Mouse (Mus musculus) heart, postnatal 0 days (tissue): ENCODE measurements around the gene Atp6v1g3. TPM values are rescaled to one million over a fixed set of nuclear protein-coding genes. Genes with fewer than 3 reads are reported as not detected.

Experiments used
- ATAC-seq: fragments of 200-750 bp; cut with Nextera tagmentation; 2 replicates; pipeline ENCODE4 v1.8.0; 2017; ENCODE audit warnings: low read depth, moderate number of reproducible peaks, moderate library complexity; ENCODE audit not compliant: insufficient read depth
- DNase-seq: peaks from one replicate; pipeline ENCODE4 v3.0.0-alpha.2; 2016; ENCODE audit warnings: low spot score
- H3K27ac ChIP-seq: fragments of 300-500 bp; sonication (generic); 2 replicates; pipeline ENCODE4 v1.5.1; 2014; ENCODE audit warnings: low read depth, mild to moderate bottlenecking
- H3K27me3 ChIP-seq: fragments of 300-500 bp; sonication (generic); 2 replicates; pipeline ENCODE4 v1.6.1; 2014; ENCODE audit warnings: low read length, mixed read lengths; ENCODE audit not compliant: control insufficient read depth, insufficient read depth
- H3K36me3 ChIP-seq: fragments of 300-500 bp; sonication (generic); replicated peaks from 2 replicates; pipeline ENCODE4 v1.6.1; 2014; ENCODE audit warnings: low read length, mixed read lengths; ENCODE audit not compliant: control insufficient read depth, insufficient read depth
- H3K4me1 ChIP-seq: fragments of 300-500 bp; sonication (generic); 2 replicates; pipeline ENCODE4 v1.6.1; 2014; ENCODE audit warnings: antibody characterized with exemption; ENCODE audit not compliant: control insufficient read depth, insufficient read depth
- H3K4me2 ChIP-seq: fragments of 300-500 bp; sonication (generic); 2 replicates; pipeline ENCODE4 v1.6.1; 2014; ENCODE audit warnings: low read depth, mild to moderate bottlenecking, low read length, moderate library complexity
- H3K4me3 ChIP-seq: fragments of 300-500 bp; sonication (generic); 2 replicates; pipeline ENCODE4 v1.5.1; 2014; ENCODE audit warnings: low read depth, low read length
- H3K9ac ChIP-seq: fragments of 300-500 bp; sonication (generic); replicated peaks from 2 replicates; pipeline ENCODE4 v1.6.1; 2014; ENCODE audit warnings: low read depth, low read length, mixed read lengths
- H3K9me3 ChIP-seq: fragments of 300-500 bp; sonication (generic); replicated peaks from 2 replicates; pipeline ENCODE4 v1.6.1; 2016; ENCODE audit warnings: low read length; ENCODE audit not compliant: control insufficient read depth
- CTCF ChIP-seq: IDR thresholded peaks from 2 replicates; pipeline ENCODE4 v1.5.1; 2016; ENCODE audit warnings: antibody characterized with exemption, control low read depth, low read depth
- EP300 ChIP-seq: IDR thresholded peaks from 2 replicates; pipeline ENCODE4 v1.6.1; 2016; ENCODE audit warnings: antibody characterized with exemption, low read depth
- WGBS: fragments of 180-500 bp; shearing (Covaris S2); extraction: QIAGEN DNeasy Blood & Tissue Kit; methylation state at CpG from one replicate; pipeline ENCODE4 v1.1.7; 2014; 5-methylcytosine and 5-hydroxymethylcytosine counted together
- polyA plus RNA-seq: library from polyadenylated mRNA; unstranded; fragments of >200 nt; fragmentation: Nextera tagmentation; extraction: Ambion mirVana; gene quantifications from 2 replicates; pipeline ENCODE4 v1.2.1, GENCODE M21; 2015
- total RNA-seq: library from RNA; depleted of rRNA; stranded (reverse); fragments of >200 nt; gene quantifications from 2 replicates; pipeline ENCODE4 v1.2.3, GENCODE M21; 2014; ENCODE audit warnings: low replicate concordance

Gene Atp6v1g3
- total and polyA plus RNA-seq, 2 experiments from 2014 or later, result not detected

DNA sequence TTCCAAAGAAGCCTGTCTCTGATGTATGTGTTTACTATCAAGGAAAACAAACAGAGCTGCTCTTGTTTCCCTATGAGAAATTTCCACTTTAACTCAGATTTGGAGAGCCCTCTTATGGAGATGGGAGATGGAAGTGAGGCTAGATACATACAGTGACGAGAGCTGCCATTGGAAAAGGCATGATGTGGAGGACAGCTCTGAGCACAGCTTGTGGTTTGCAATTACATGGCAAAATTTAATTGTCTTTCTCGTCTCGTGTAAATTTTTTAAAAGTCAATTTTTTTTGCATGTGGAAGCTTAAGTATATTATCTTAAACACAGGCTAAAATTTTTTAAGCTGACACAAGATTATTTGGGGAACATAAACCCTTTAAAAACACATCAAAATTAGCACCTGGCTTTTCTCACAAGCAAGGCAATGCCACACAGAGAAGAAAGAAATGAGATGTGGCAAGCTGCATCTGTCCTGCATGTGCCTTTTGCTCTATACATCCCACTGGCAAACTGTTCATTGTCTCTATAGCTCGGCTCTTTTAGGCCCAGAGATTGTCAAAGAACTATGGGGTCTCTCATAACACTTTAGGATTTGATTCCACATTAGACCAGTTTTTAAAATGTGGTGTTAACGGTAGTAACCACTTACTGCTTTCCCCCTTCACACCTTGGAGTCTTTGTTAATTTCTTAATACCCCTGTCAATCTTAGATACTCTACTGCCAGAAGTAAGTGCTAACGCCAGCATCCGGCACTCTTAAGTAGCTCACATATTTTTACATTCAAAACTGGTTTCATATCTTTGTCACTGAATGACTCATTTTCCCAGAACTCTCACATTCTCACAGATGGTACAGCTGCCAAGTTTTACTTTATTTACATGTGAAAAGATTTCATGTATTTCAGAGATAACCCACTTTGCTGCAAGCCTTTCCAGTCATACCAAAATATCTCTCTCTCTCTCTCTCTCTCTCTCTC lies 16.2 kb downstream of the Atp6v1g3 start:
- Histone ChIP-seq H3K27me3 (no peaks in the 10 kb centered on the region), H3K36me3 (no peaks in the 10 kb centered on the region), H3K4me1 (no peaks in the 10 kb centered on the region), H3K9ac (no peak overlapping the region), H3K27ac (no peak overlapping the region), H3K4me3 (no peak overlapping the region), H3K4me2 (no peak overlapping the region), H3K9me3 (no peaks in the 10 kb centered on the region)
- DNase-seq (peak; percentile 11), ATAC-seq (no peak)
- no peak for TF ChIP-seq CTCF
- no peak for TF ChIP-seq EP300
- 48% methylated on average over 7 of the region's 7 CpGs for WGBS

DNA sequence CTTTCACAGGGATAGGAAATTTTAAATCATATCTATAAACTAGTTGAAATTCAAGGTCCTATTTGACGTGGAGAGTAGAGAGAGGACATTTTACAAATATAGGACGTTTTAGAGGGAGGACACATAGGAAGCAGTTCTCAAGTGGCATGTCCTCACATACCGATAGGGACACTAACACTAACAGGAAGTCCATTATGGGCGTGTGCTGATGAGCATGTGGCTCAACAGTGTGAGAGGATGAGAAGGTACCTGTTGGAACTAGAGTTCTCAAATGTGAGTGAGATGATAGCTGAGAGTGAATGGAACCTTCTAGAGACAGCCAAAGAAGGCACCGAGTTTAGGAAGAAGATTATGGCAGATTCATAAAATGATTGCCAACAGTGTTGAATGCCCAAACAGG lies 17.9 kb downstream of the Atp6v1g3 start:
- Histone ChIP-seq H3K27ac (no peak overlapping the region), H3K9ac (no peak overlapping the region), H3K4me1 (no peaks in the 10 kb centered on the region), H3K27me3 (no peaks in the 10 kb centered on the region), H3K9me3 (no peaks in the 10 kb centered on the region), H3K4me2 (no peak overlapping the region), H3K4me3 (no peak overlapping the region), H3K36me3 (no peaks in the 10 kb centered on the region)
- no peak for TF ChIP-seq EP300
- TF ChIP-seq CTCF, result no peak
- 59% methylated on average over 5 of the region's 5 CpGs for WGBS
- ATAC-seq (no peak), DNase-seq (no peak)

DNA sequence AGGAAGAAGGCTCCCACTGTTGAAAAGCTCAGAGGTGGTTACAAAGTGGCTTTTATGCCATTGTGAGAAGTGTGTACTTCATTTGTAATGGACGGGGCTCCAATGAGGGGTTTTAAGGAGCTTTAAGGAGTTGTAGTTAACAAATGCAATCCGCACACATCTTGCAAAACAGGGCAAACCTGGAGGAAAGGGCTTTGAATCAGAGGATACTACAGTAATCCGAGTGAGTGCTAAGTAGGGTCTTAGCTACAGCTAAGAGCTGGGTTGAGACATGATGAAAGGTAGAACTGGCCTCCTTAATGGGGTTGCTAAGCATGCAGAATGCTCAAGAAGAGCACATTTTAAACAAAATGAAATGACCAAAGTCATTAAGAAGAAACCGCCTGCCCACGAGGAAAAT lies 20.9 kb downstream of the Atp6v1g3 start:
- no peak overlapping the region for H3K4me2 ChIP-seq
- WGBS, result 77% methylated on average over 5 of the region's 5 CpGs
- H3K9ac ChIP-seq, result no peak overlapping the region
- ATAC-seq (no peak), DNase-seq (no peak)
- TF ChIP-seq EP300, result no peak
- TF ChIP-seq CTCF, result no peak
- H3K4me1 ChIP-seq, result no peaks in the 10 kb centered on the region
- no peak overlapping the region for H3K27ac ChIP-seq
- H3K27me3 ChIP-seq, result no peaks in the 10 kb centered on the region
- H3K36me3 ChIP-seq, result no peaks in the 10 kb centered on the region
- no peaks in the 10 kb centered on the region for H3K9me3 ChIP-seq
- H3K4me3 ChIP-seq, result no peak overlapping the region

DNA sequence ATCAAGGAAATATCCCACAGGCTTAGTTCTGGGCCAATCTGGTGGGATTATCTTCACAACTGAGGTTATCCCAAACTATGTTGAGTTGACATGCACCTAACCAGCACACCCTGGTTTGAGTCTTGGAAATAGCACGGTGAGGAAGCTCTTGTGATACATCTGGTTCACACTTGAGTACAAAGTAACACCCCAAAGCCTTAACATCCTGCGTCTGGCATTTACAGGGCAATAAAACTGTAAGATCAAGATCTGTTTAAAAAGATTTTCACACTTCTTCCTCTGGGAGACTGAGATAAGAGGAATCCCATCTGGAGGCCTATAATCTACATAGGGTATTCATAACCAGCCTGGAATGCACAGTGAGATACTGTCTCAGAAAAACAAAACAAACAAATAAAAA lies 24.6 kb downstream of the Atp6v1g3 start:
- Histone ChIP-seq H3K27me3 (no peaks in the 10 kb centered on the region), H3K9me3 (no peaks in the 10 kb centered on the region), H3K27ac (no peak overlapping the region), H3K9ac (no peak overlapping the region), H3K4me3 (no peak overlapping the region), H3K4me2 (no peak overlapping the region), H3K4me1 (no peaks in the 10 kb centered on the region), H3K36me3 (no peaks in the 10 kb centered on the region)
- TF ChIP-seq EP300, result no peak
- no peak for TF ChIP-seq CTCF
- ATAC-seq (no peak), DNase-seq (no peak)
- 60% methylated on average over 2 of the region's 2 CpGs for WGBS

DNA sequence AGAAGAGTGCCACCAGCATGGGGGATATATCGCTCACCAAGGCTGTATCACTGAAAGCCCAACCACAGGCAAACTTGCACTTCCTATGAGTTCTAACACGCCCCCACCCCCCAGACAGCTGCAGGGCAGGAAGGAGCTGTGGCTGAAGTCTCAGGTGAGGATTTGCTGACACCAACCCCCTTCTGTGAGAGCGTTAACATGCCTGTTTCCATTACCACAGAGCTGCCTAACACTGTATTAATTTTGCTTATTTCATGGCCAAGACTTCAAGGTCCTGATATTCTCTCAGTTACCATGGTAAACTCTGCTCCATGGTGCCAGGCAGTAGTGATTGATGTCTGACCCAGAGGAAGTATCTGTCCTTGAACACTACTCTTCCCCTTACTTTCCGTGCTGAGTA lies 26.0 kb downstream of the Atp6v1g3 start:
- no peak for ATAC-seq
- no peak overlapping the region for H3K4me3 ChIP-seq
- no peaks in the 10 kb centered on the region for H3K9me3 ChIP-seq
- 59% methylated on average over 4 of the region's 4 CpGs for WGBS
- H3K4me2 ChIP-seq, result no peak overlapping the region
- no peak for TF ChIP-seq CTCF
- no peak for DNase-seq
- H3K36me3 ChIP-seq, result no peaks in the 10 kb centered on the region
- H3K27me3 ChIP-seq, result no peaks in the 10 kb centered on the region
- H3K9ac ChIP-seq, result no peak overlapping the region
- H3K4me1 ChIP-seq, result no peaks in the 10 kb centered on the region
- H3K27ac ChIP-seq, result no peak overlapping the region; the same call in 1 of the 2 replicates
